Mouse (Mus musculus) adrenal gland, adult 8-10 months (tissue): ENCODE measurements around the gene Nagpa. TPM values are rescaled to one million over a fixed set of nuclear protein-coding genes. Genes with fewer than 3 reads are reported as not detected.

ENCODE experiments used
- DNase-seq: peaks from one replicate; pipeline ENCODE4 v3.0.0; 2022
- microRNA-seq, 2 experiments: library from miRNA; unstranded; fragments of <30 nt; microRNA quantifications; one replicate each; pipeline ENCODE4 v1.2.0; 2022
- total RNA-seq, 4 experiments: library from RNA; stranded (reverse); gene quantifications; 2 replicates each; pipeline ENCODE4 v1.2.4; 2022

Gene Nagpa
- total RNA-seq, 4 experiments from 2014 or later: 28.2 to 37.9 (median 33.4) TPM

- DNase-seq: no peak
Measured at GRCm38 (mm10) chr16:5186234-5186633, 17.6 kb downstream of the Nagpa start.

GRCm38 (mm10) chr16:5185691-5186090, 18.1 kb downstream of the Nagpa start:
- no peak for DNase-seq

- DNase-seq: no peak
Measured at GRCm38 (mm10) chr16:5184956-5185355, 18.9 kb downstream of the Nagpa start.

GRCm38 (mm10) chr16:5184101-5184500, 19.7 kb downstream of the Nagpa start:
- peak; percentile 78 for DNase-seq

GRCm38 (mm10) chr16:5183310-5183975, 20.4 kb downstream of the Nagpa start:
- DNase-seq: no peak

- no peak for DNase-seq
Measured at GRCm38 (mm10) chr16:5172636-5173035, 31.2 kb downstream of the Nagpa start.

GRCm38 (mm10) chr16:5168829-5169228, 35.0 kb downstream of the Nagpa start:
- peak; percentile 18 for DNase-seq

- DNase-seq: peak; percentile 54
Measured at GRCm38 (mm10) chr16:5168038-5168437, 35.8 kb downstream of the Nagpa start.

GRCm38 (mm10) chr16:5164327-5164726, 39.5 kb downstream of the Nagpa start:
- DNase-seq: no peak

- peak; percentile 52 for DNase-seq
Measured at GRCm38 (mm10) chr16:5159248-5159647, 44.6 kb downstream of the Nagpa start.

- DNase-seq: no peak
Measured at GRCm38 (mm10) chr16:5157113-5157512, 46.7 kb downstream of the Nagpa start.

- no peak for DNase-seq
Measured at GRCm38 (mm10) chr16:5156495-5156894, 47.3 kb downstream of the Nagpa start.

GRCm38 (mm10) chr16:5155014-5155413, 48.8 kb downstream of the Nagpa start:
- no peak for DNase-seq

GRCm38 (mm10) chr16:5153299-5154026, 50.3 kb downstream of the Nagpa start:
- no peak for DNase-seq

- DNase-seq: no peak
Measured at GRCm38 (mm10) chr16:5150544-5150943, 53.3 kb downstream of the Nagpa start.

GRCm38 (mm10) chr16:5147037-5147385, 56.8 kb downstream of the Nagpa start, which contains the start of gene Sec14l5:
TSS of gene Sec14l5 (plus strand) at chr16:5147109.
- no peak for DNase-seq

- peak; percentile 72 for DNase-seq
Measured at GRCm38 (mm10) chr16:5146367-5147036, 57.3 kb downstream of the Nagpa start.

- peak; percentile 39 for DNase-seq
Measured at GRCm38 (mm10) chr16:5145570-5145969, 58.2 kb downstream of the Nagpa start.

Small RNA genes lying within 50 kb of the gene (microRNA-seq; reads per million reads assigned to microRNA genes)
- gene Gm23689 (0 reads per million in 2 experiments), gene Gm26095 (0 reads per million in 2 experiments), gene Mir6364 (0 reads per million in 2 experiments)

Other genes starting within 250 kb of the Nagpa start
- gene Anks3, start 239.8 kb downstream of the Nagpa start, total RNA-seq: 10 to 100 TPM; 48.5 to 79.6 (median 58.6) TPM
- gene Sept12, start 206.2 kb downstream of the Nagpa start, total RNA-seq: not detected
- not detected for gene Smim22, start 196.7 kb downstream of the Nagpa start, total RNA-seq
- gene Rogdi, start 190.5 kb downstream of the Nagpa start, total RNA-seq: 10 to 100 TPM; 24.3 to 50.0 (median 36.7) TPM
- 100 to 1,000 TPM in 3 of 4 experiments, 10 to 100 TPM in 1; 96.3 to 120 (median 114) TPM for gene Glyr1, start 154.1 kb downstream of the Nagpa start, total RNA-seq
- gene Ubn1, start 154.0 kb downstream of the Nagpa start, total RNA-seq: 10 to 100 TPM; 34.1 to 41.6 (median 38.6) TPM
- 10 to 100 TPM in 2 of 4 experiments, 1 to 10 TPM in 2; 3.1 to 17.7 (median 9.9) TPM for gene Ppl, start 71.6 kb downstream of the Nagpa start, total RNA-seq
- under 1 TPM; 0.17 to 0.35 (median 0.23) TPM for gene Sec14l5, start 56.9 kb downstream of the Nagpa start, total RNA-seq
- gene AU021092, start 18.3 kb upstream of the Nagpa start, total RNA-seq: 10 to 100 TPM; 29.9 to 35.1 (median 31.2) TPM
- gene Alg1, start 29.6 kb upstream of the Nagpa start, total RNA-seq: 10 to 100 TPM; 38.0 to 53.2 (median 43.5) TPM
- gene Eef2kmt, start 52.0 kb upstream of the Nagpa start, total RNA-seq: 10 to 100 TPM; 25.3 to 33.9 (median 32.5) TPM